Mouse (Mus musculus) C2C12 (cell line): ENCODE data around the gene Unc45b. TPM values are rescaled to one million over a fixed set of nuclear protein-coding genes. Genes with fewer than 3 reads are reported as not detected.
"Not testable (repeated sequence)": the region's sequence is repeated elsewhere in the genome, so short reads cannot be mapped to it uniquely, and the experiment has no call there.

ENCODE experiments used
- H3K27me3 ChIP-seq: one replicate; pipeline ENCODE4 v1.6.1; 2011; ENCODE audit not compliant: control insufficient read depth, insufficient read depth, insufficient read length
- H3K36me3 ChIP-seq: one replicate; pipeline ENCODE4 v1.6.1; 2011; ENCODE audit not compliant: control insufficient read depth, insufficient read depth
- H3K4me3 ChIP-seq: one replicate; pipeline ENCODE4 v1.5.1; 2011; ENCODE audit warnings: mild to moderate bottlenecking, control low read depth; ENCODE audit not compliant: poor library complexity, insufficient read depth, severe bottlenecking
- H3K79me2 ChIP-seq: one replicate; pipeline ENCODE4 v1.6.1; 2011; ENCODE audit not compliant: control insufficient read depth, insufficient read depth
- H3K79me3 ChIP-seq: one replicate; pipeline ENCODE4 v1.6.1; 2011; ENCODE audit warnings: low read depth, control low read depth
- H3ac ChIP-seq: one replicate; pipeline ENCODE3; 2011; ENCODE audit warnings: low read depth; ENCODE audit not compliant: control insufficient read depth, insufficient read length
- CEBPB ChIP-seq: IDR thresholded peaks from one replicate; pipeline ENCODE4 v1.6.1; 2011; ENCODE audit warnings: low read depth, mild to moderate bottlenecking, control low read depth, moderate library complexity
- CTCF ChIP-seq: IDR thresholded peaks from one replicate; pipeline ENCODE4 v1.5.1; 2011; ENCODE audit not compliant: control insufficient read depth, insufficient read depth, insufficient read length
- FOSL1 ChIP-seq: IDR thresholded peaks from one replicate; pipeline ENCODE4 v1.8.0; 2011; ENCODE audit warnings: mild to moderate bottlenecking, low read length; ENCODE audit not compliant: poor library complexity, insufficient read depth, severe bottlenecking
- MAX ChIP-seq: IDR thresholded peaks from one replicate; pipeline ENCODE4 v1.6.1; 2011; ENCODE audit warnings: mild to moderate bottlenecking, control low read depth
- MYOD1 ChIP-seq: IDR thresholded peaks from one replicate; pipeline ENCODE4 v1.6.1; 2011; ENCODE audit warnings: low read depth; ENCODE audit not compliant: control insufficient read depth, insufficient read length
- MYOG ChIP-seq: IDR thresholded peaks from one replicate; pipeline ENCODE4 v1.6.1; 2011; ENCODE audit not compliant: control insufficient read depth, insufficient read length; ENCODE audit errors: extremely low read depth
- USF1 ChIP-seq: IDR thresholded peaks from one replicate; pipeline ENCODE4 v1.6.1; 2011; ENCODE audit warnings: low read depth, mild to moderate bottlenecking, control low read depth, moderate library complexity
- polyA plus RNA-seq: library from polyadenylated mRNA; unstranded; fragments of >200 nt; fragmentation: generic; extraction: Trizol; gene quantifications from one replicate; pipeline ENCODE4 v1.2.1, GENCODE M21; 2012; ENCODE audit warnings: missing spikeins

The Unc45b gene
- polyA plus RNA-seq, 1 experiment: 0.15 TPM

GRCm38 (mm10) chr11:82910679-82911389 is 484 bp downstream of the Unc45b start:
- TF ChIP-seq MYOG (no peak), MYOD1 (no peak), CTCF (no peak), FOSL1 (no peak), CEBPB (no peak), MAX (no peak), USF1 (no peak)
- no peak overlapping the region for H3ac ChIP-seq
- H3K79me2 ChIP-seq: peaks cover 16% of the 10 kb centered on the region
- peaks cover 7% of the 10 kb centered on the region for H3K79me3 ChIP-seq
- H3K36me3 ChIP-seq: peaks cover 8% of the 10 kb centered on the region
- no peak overlapping the region for H3K4me3 ChIP-seq
- H3K27me3 ChIP-seq: peaks cover 4% of the 10 kb centered on the region

- H3K27me3 ChIP-seq: peaks cover 7% of the 10 kb centered on the region
- no peak overlapping the region for H3K4me3 ChIP-seq
- H3K79me3 ChIP-seq: no peaks in the 10 kb centered on the region
- no peak overlapping the region for H3ac ChIP-seq
- no peak for TF ChIP-seq MAX
- TF ChIP-seq CTCF: peak; percentile 72
- TF ChIP-seq MYOD1: no peak
- no peaks in the 10 kb centered on the region for H3K79me2 ChIP-seq
- H3K36me3 ChIP-seq: no peaks in the 10 kb centered on the region
Measured at GRCm38 (mm10) chr11:82914711-82915352, 4.5 kb downstream of the Unc45b start.

- H3ac ChIP-seq: no peak overlapping the region
- H3K79me3 ChIP-seq: no peaks in the 10 kb centered on the region
- TF ChIP-seq CTCF (no peak), CEBPB (no peak), MYOD1 (no peak), FOSL1 (no peak), MYOG (no peak), USF1 (no peak)
- H3K79me2 ChIP-seq: no peaks in the 10 kb centered on the region
- no peak overlapping the region for H3K4me3 ChIP-seq
- H3K27me3 ChIP-seq: peaks cover 9% of the 10 kb centered on the region
- H3K36me3 ChIP-seq: no peaks in the 10 kb centered on the region
Measured at GRCm38 (mm10) chr11:82920768-82921167, 10.4 kb downstream of the Unc45b start.

GRCm38 (mm10) chr11:82921691-82922090 is 11.3 kb downstream of the Unc45b start:
- Histone ChIP-seq H3K4me3 (no peak overlapping the region), H3K79me3 (no peaks in the 10 kb centered on the region), H3ac (no peak overlapping the region), H3K27me3 (peaks cover 9% of the 10 kb centered on the region), H3K79me2 (no peaks in the 10 kb centered on the region), H3K36me3 (no peaks in the 10 kb centered on the region)
- no peak for TF ChIP-seq MYOD1
- TF ChIP-seq CEBPB: no peak
- TF ChIP-seq CTCF: no peak
- no peak for TF ChIP-seq MAX

- not testable (repeated sequence) for H3K79me2 ChIP-seq, H3ac ChIP-seq, H3K27me3 ChIP-seq, H3K79me3 ChIP-seq, H3K36me3 ChIP-seq, H3K4me3 ChIP-seq
Measured at GRCm38 (mm10) chr11:82923910-82924309, 13.6 kb downstream of the Unc45b start.

- H3ac ChIP-seq: no peak overlapping the region
- H3K79me3 ChIP-seq: no peaks in the 10 kb centered on the region
- H3K79me2 ChIP-seq: no peaks in the 10 kb centered on the region
- H3K36me3 ChIP-seq: no peaks in the 10 kb centered on the region
- no peaks in the 10 kb centered on the region for H3K27me3 ChIP-seq
- no peak overlapping the region for H3K4me3 ChIP-seq
- TF ChIP-seq CEBPB: no peak
- TF ChIP-seq FOSL1: no peak
- TF ChIP-seq CTCF: no peak
- TF ChIP-seq MAX: no peak
- no peak for TF ChIP-seq MYOG
- no peak for TF ChIP-seq USF1
- TF ChIP-seq MYOD1: no peak
Measured at GRCm38 (mm10) chr11:82928897-82929632, 18.7 kb downstream of the Unc45b start.
